Mouse (Mus musculus): ENCODE data around the gene Clec2d. TPM values are rescaled to one million over a fixed set of nuclear protein-coding genes. Genes with fewer than 3 reads are reported as not detected.

The Clec2d gene
- total and polyA plus RNA-seq, 3 experiments = 0.50 to 2.8 TPM; not detected in 1

DNA sequence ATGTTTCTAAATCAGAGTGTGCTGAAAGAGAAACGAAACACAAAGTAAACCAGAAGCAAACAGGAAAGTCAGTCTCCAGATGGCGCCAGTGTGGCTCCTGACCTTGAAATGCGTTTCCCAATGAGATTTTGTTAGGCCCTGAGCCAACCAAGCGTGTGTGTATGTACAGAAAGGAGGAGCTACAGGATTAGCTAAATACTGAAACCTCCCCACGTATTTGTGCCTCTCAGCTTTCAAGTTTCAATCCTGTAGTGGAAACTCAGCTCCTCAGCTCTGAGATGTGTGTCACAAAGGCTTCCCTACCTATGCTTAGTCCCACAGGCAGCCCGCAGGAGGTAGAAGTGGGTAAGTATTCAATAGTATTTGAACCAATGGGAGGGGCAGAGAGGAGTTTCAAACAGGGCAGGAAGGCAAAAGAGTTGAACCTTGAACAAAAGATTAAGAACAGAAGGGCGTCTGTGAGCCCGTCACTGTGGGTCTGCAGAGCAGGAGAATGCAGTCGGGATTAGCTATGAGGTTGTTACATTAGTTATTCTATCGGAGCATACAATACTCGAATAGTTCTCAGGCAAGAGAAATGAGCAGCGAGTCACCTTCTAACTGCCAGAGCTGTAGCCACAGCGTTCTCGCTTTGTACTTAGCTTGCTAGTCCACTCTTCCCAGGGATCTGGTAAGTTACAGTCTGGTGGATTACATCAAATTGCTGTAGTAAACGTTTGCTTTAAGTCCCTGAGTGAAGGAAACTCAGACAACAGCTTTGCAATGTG is at the start of gene Clec2d (continued):
- TF ChIP-seq HCFC1 (IDR thresholded peaks at IDR 0.05; ENCODE audit: low read depth, low read length) (peak; percentile 67), ZNF384 (IDR thresholded peaks at IDR 0.05; ENCODE audit: low read depth, low read length) (no peak), KAT2A (conservative IDR thresholded peaks at IDR 0.05; ENCODE audit: low read depth, low read length) (no peak), RAD21 (IDR thresholded peaks at IDR 0.05; ENCODE audit: low read depth, low read length) (peak; percentile 67), POLR2AphosphoS2 (IDR thresholded peaks at IDR 0.05; ENCODE audit: low read length) (peak; percentile 61; the same call in 1 of the 2 replicates)

GRCm38 (mm10) chr6:129132604-129133341 is 47.6 kb upstream of the Clec2d start:
- DNase-seq (ENCODE audit: low read depth, low spot score) = no peak
- Histone ChIP-seq H3K4me1 (ENCODE audit: control insufficient read depth in 1 of 2, insufficient read depth in 2 of 2, low read length in 2 of 2) (no peaks in the 10 kb centered on the region), H3K27me3 (ENCODE audit: control insufficient read depth in 1 of 2, insufficient read depth in 2 of 2, low read length in 2 of 2) (no peaks in the 10 kb centered on the region), H3K79me2 (ENCODE audit: control insufficient read depth, insufficient read depth, low read length, poor library complexity) (no peaks in the 10 kb centered on the region), H3K36me3 (ENCODE audit: control insufficient read depth in 1 of 2, insufficient read depth in 2 of 2, low read length in 2 of 2) (no peaks in the 10 kb centered on the region), H3K9me3 (replicated peaks; ENCODE audit: insufficient read depth, low read length) (no peaks in the 10 kb centered on the region), H3K9ac (ENCODE audit: control insufficient read depth, low read depth, low read length, poor library complexity, severe bottlenecking) (no peak overlapping the region), H3K4me3 (ENCODE audit: control insufficient read depth in 1 of 2, insufficient read depth in 1 of 2, low read depth in 2 of 2, low read length in 2 of 2) (no peak overlapping the region), H3K27ac (ENCODE audit: control insufficient read depth, low read depth, low read length) (no peak overlapping the region)
- TF ChIP-seq ZMIZ1 (IDR thresholded peaks at IDR 0.05; ENCODE audit: low read depth, low read length) (no peak), NELFE (IDR thresholded peaks at IDR 0.05; ENCODE audit: low read depth, low read length) (no peak), TAL1 (IDR thresholded peaks at IDR 0.05; ENCODE audit: low read length) (no peak), ZKSCAN1 (IDR thresholded peaks at IDR 0.05; ENCODE audit: low read depth, low read length) (no peak), MAZ (IDR thresholded peaks at IDR 0.05; ENCODE audit: low read depth, low read length) (no peak), MYC (IDR thresholded peaks at IDR 0.05; ENCODE audit: low read depth, low read length) (no peak)

DNA sequence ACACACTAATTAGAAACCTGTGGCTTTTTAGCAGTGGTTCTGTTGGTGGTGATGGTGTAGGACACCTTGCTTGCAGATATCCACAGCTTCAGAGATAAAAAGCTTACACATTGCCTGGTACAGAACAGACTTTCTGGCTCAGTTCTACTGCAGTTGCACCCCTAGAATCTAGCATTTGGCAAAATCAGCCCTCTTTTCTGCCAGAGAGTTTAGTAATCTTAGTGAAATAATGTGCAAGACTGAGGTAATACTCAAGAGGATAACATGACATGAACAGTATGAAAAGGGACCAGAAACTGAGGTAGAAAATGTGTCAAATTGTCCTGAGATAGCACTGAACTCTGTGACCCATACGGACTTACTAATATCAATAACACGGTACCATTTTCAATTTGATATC is 33.6 kb upstream of the Clec2d start:
- no peak for TF ChIP-seq TBP (IDR thresholded peaks at IDR 0.05; ENCODE audit: low read depth, low read length)
- no peak for TF ChIP-seq NRF1 (IDR thresholded peaks at IDR 0.05; ENCODE audit: insufficient read depth, low read depth, low read length, poor library complexity, severe bottlenecking)
- no peak for TF ChIP-seq USF2 (IDR thresholded peaks at IDR 0.05; ENCODE audit: borderline replicate concordance in 1 of 2, insufficient read depth in 1 of 2, low read depth in 1 of 2, low read length in 2 of 2)
- TF ChIP-seq EP300 (IDR thresholded peaks at IDR 0.05; ENCODE audit: low read depth in 1 of 2, low read length in 2 of 2) = no peak
- no peak for TF ChIP-seq MEF2A (IDR thresholded peaks at IDR 0.05; ENCODE audit: extremely low read depth, insufficient replicate concordance, low read depth, low read length, poor library complexity, severe bottlenecking)
- no peak for TF ChIP-seq MYC (IDR thresholded peaks at IDR 0.05; ENCODE audit: low read depth, low read length)
- no peak for TF ChIP-seq MAX (IDR thresholded peaks at IDR 0.05; ENCODE audit: low read length)
- no peak for TF ChIP-seq MXI1 (IDR thresholded peaks at IDR 0.05; ENCODE audit: low read depth, low read length)
- no peak for TF ChIP-seq POLR2AphosphoS5 (IDR thresholded peaks at IDR 0.05; ENCODE audit: borderline replicate concordance, low read depth, low read length)
- TF ChIP-seq MYB (IDR thresholded peaks at IDR 0.05; ENCODE audit: low read depth, low read length) = no peak
- TF ChIP-seq ZNF384 (IDR thresholded peaks at IDR 0.05; ENCODE audit: low read depth, low read length) = no peak
- no peak for TF ChIP-seq KAT2A (conservative IDR thresholded peaks at IDR 0.05; ENCODE audit: low read depth, low read length)
- no peak for TF ChIP-seq GABPA (IDR thresholded peaks at IDR 0.05; ENCODE audit: low read depth, low read length)
- TF ChIP-seq TAL1 (IDR thresholded peaks at IDR 0.05; ENCODE audit: low read length) = no peak
- no peak for TF ChIP-seq POLR2AphosphoS2 (IDR thresholded peaks at IDR 0.05; ENCODE audit: low read length)
- TF ChIP-seq JUND (IDR thresholded peaks at IDR 0.05; ENCODE audit: low read depth, low read length) = no peak
- no peak for TF ChIP-seq RAD21 (IDR thresholded peaks at IDR 0.05; ENCODE audit: low read depth, low read length)
- no peak for TF ChIP-seq RCOR1 (IDR thresholded peaks at IDR 0.05; ENCODE audit: low read depth, low read length)
- no peak for TF ChIP-seq ELF1 (IDR thresholded peaks at IDR 0.05; ENCODE audit: low read depth, low read length)

More for the DNA sequence above, 33.6 kb upstream of the Clec2d start:
- no peak overlapping the region for H3K4me3 ChIP-seq (ENCODE audit: control insufficient read depth in 1 of 2, insufficient read depth in 1 of 2, low read depth in 2 of 2, low read length in 2 of 2)
- H3K27me3 ChIP-seq (ENCODE audit: control insufficient read depth in 1 of 2, insufficient read depth in 2 of 2, low read length in 2 of 2) = no peaks in the 10 kb centered on the region
- no peaks in the 10 kb centered on the region for H3K36me3 ChIP-seq (ENCODE audit: control insufficient read depth in 1 of 2, insufficient read depth in 2 of 2, low read length in 2 of 2)
- H3K9ac ChIP-seq (ENCODE audit: control insufficient read depth, low read depth, low read length, poor library complexity, severe bottlenecking) = no peak overlapping the region
- no peaks in the 10 kb centered on the region for H3K79me2 ChIP-seq (ENCODE audit: control insufficient read depth, insufficient read depth, low read length, poor library complexity)
- H3K9me3 ChIP-seq (replicated peaks; ENCODE audit: insufficient read depth, low read length) = no peaks in the 10 kb centered on the region
- no peaks in the 10 kb centered on the region for H3K4me1 ChIP-seq (ENCODE audit: control insufficient read depth in 1 of 2, insufficient read depth in 2 of 2, low read length in 2 of 2)
- no peak for DNase-seq (ENCODE audit: low read depth, low spot score)
- H3K27ac ChIP-seq (ENCODE audit: control insufficient read depth, low read depth, low read length) = no peak overlapping the region
